Mouse (Mus musculus) kidney, postnatal 0 days (tissue): ENCODE data around the gene Olfr745. TPM values are rescaled to one million over a fixed set of nuclear protein-coding genes. Genes with fewer than 3 reads are reported as not detected.

Experiments used
- ATAC-seq: fragments of 200-750 bp; cut with Nextera tagmentation; replicated peaks from 2 replicates; pipeline ENCODE4 v1.8.0; 2017; ENCODE audit warnings: low read depth, moderate number of reproducible peaks, moderate TSS enrichment, moderate library complexity; ENCODE audit not compliant: low FRiP score
- DNase-seq: peaks from one replicate; pipeline ENCODE4 v3.0.0-alpha.2; 2016; ENCODE audit warnings: low spot score
- H3K27ac ChIP-seq: fragments of 300-500 bp; sonication (generic); 2 replicates; pipeline ENCODE4 v1.5.1; 2014; ENCODE audit warnings: mild to moderate bottlenecking
- H3K27me3 ChIP-seq: fragments of 300-500 bp; sonication (generic); 2 replicates; pipeline ENCODE4 v1.6.1; 2014; ENCODE audit warnings: low read length, mixed read lengths; ENCODE audit not compliant: insufficient read depth
- H3K36me3 ChIP-seq: fragments of 300-500 bp; sonication (generic); 2 replicates; pipeline ENCODE4 v1.6.1; 2014; ENCODE audit warnings: low read length, mixed read lengths; ENCODE audit not compliant: insufficient read depth
- H3K4me1 ChIP-seq: fragments of 300-500 bp; sonication (generic); replicated peaks from 2 replicates; pipeline ENCODE4 v1.6.1; 2014; ENCODE audit warnings: antibody characterized with exemption, low read length, mixed read lengths; ENCODE audit not compliant: insufficient read depth
- H3K4me2 ChIP-seq: fragments of 300-500 bp; sonication (generic); 2 replicates; pipeline ENCODE4 v1.6.1; 2014; ENCODE audit warnings: mild to moderate bottlenecking, low read length, moderate library complexity, mixed read lengths
- H3K4me3 ChIP-seq: fragments of 300-500 bp; sonication (generic); replicated peaks from 2 replicates; pipeline ENCODE4 v1.5.1; 2014; ENCODE audit warnings: low read depth, low read length
- H3K9ac ChIP-seq: fragments of 300-500 bp; sonication (generic); 2 replicates; pipeline ENCODE4 v1.6.1; 2014; ENCODE audit warnings: low read depth, low read length
- H3K9me3 ChIP-seq: fragments of 300-500 bp; sonication (generic); replicated peaks from 2 replicates; pipeline ENCODE4 v1.6.1; 2016; ENCODE audit warnings: low read length, inconsistent platforms, mixed read lengths
- CTCF ChIP-seq: IDR thresholded peaks from 2 replicates; pipeline ENCODE4 v1.5.1; 2016; ENCODE audit warnings: antibody characterized with exemption, low read depth, mild to moderate bottlenecking, moderate library complexity
- WGBS: fragments of 180-500 bp; shearing (Covaris S2); extraction: QIAGEN DNeasy Blood & Tissue Kit; methylation state at CpG from one replicate; pipeline ENCODE4 v1.1.7; 2014; 5-methylcytosine and 5-hydroxymethylcytosine counted together
- polyA plus RNA-seq: library from polyadenylated mRNA; unstranded; fragments of >200 nt; fragmentation: Nextera tagmentation; extraction: Ambion mirVana; gene quantifications from 2 replicates; pipeline ENCODE4 v1.2.1, GENCODE M21; 2015

Olfr745 gene
- polyA plus RNA-seq, result not detected in 2 replicates

- Histone ChIP-seq H3K36me3 (no peaks in the 10 kb centered on the region), H3K4me2 (no peak within 1 kb of the TSS), H3K9ac (no peak within 1 kb of the TSS), H3K27me3 (no peaks in the 10 kb centered on the region), H3K4me1 (no peaks in the 10 kb centered on the region), H3K27ac (no peak within 1 kb of the TSS), H3K4me3 (no peak within 1 kb of the TSS), H3K9me3 (no peaks in the 10 kb centered on the region)
- ATAC-seq (no peak), DNase-seq (no peak)
- WGBS, result 81% methylated on average over 2 of the region's 2 CpGs
- no peak for TF ChIP-seq CTCF
These were observed at the start of gene Olfr745 for GRCm38 (mm10) chr14:50639088-50639487. TSS of gene Olfr745 (plus strand) at chr14:50639388.

- ATAC-seq, result no peak
- no peak for TF ChIP-seq CTCF
- Histone ChIP-seq H3K27ac (no peak within 1 kb of the TSS), H3K27me3 (no peaks in the 10 kb centered on the region), H3K4me1 (no peaks in the 10 kb centered on the region), H3K4me3 (no peak within 1 kb of the TSS), H3K36me3 (no peaks in the 10 kb centered on the region), H3K9me3 (no peaks in the 10 kb centered on the region; the same call in 1 of the 2 replicates), H3K9ac (no peak within 1 kb of the TSS), H3K4me2 (no peak within 1 kb of the TSS)
- WGBS, result 89% methylated on average over 2 of the region's 2 CpGs
- DNase-seq, result no peak
These were observed 24.6 kb upstream of the Olfr745 start, which contains the start of gene Olfr744 for GRCm38 (mm10) chr14:50614579-50614978. TSS of gene Olfr744 (plus strand) at chr14:50614879.

- no peak within 1 kb of the TSS for H3K27ac ChIP-seq
- no peaks in the 10 kb centered on the region for H3K4me1 ChIP-seq
- H3K4me3 ChIP-seq, result no peak within 1 kb of the TSS
- H3K36me3 ChIP-seq, result no peaks in the 10 kb centered on the region
- no peak for TF ChIP-seq CTCF
- H3K27me3 ChIP-seq, result no peaks in the 10 kb centered on the region
- no peak for DNase-seq
- no peak for ATAC-seq
- H3K9ac ChIP-seq, result no peak within 1 kb of the TSS
- H3K4me2 ChIP-seq, result no peak within 1 kb of the TSS
- no peaks in the 10 kb centered on the region for H3K9me3 ChIP-seq
These were observed 7.6 kb downstream of the Olfr745 start, which contains the start of gene Olfr746 for GRCm38 (mm10) chr14:50646783-50647182. TSS of gene Olfr746 (plus strand) at chr14:50647083.

- no peak for TF ChIP-seq CTCF
- H3K9ac ChIP-seq, result no peak within 1 kb of the TSS
- H3K27ac ChIP-seq, result no peak within 1 kb of the TSS
- H3K4me2 ChIP-seq, result no peak within 1 kb of the TSS
- ATAC-seq (no peak), DNase-seq (no peak)
- no peaks in the 10 kb centered on the region for H3K9me3 ChIP-seq
- H3K4me1 ChIP-seq, result no peaks in the 10 kb centered on the region
- no peaks in the 10 kb centered on the region for H3K27me3 ChIP-seq
- 88% methylated on average over 3 of the region's 3 CpGs for WGBS
- H3K36me3 ChIP-seq, result no peaks in the 10 kb centered on the region
- H3K4me3 ChIP-seq, result no peak within 1 kb of the TSS
These were observed 53.9 kb downstream of the Olfr745 start, which contains the start of gene Olfr747 for GRCm38 (mm10) chr14:50693106-50693505. TSS of gene Olfr747 (minus strand) at chr14:50693206.

Other genes with a start within 250 kb of the Olfr745 start
- gene Olfr738, start 231.8 kb upstream of the Olfr745 start, polyA plus RNA-seq, result not detected in 2 replicates
- not detected in 2 replicates for gene Olfr739, start 220.8 kb upstream of the Olfr745 start, polyA plus RNA-seq
- not detected in 2 replicates for gene Olfr740, start 193.8 kb upstream of the Olfr745 start, polyA plus RNA-seq
- not detected in 2 replicates for gene Olfr741, start 166.7 kb upstream of the Olfr745 start, polyA plus RNA-seq
- gene Olfr742, start 135.8 kb upstream of the Olfr745 start, polyA plus RNA-seq, result not detected in 2 replicates
- gene Olfr743, start 117.5 kb upstream of the Olfr745 start, polyA plus RNA-seq, result not detected in 2 replicates
- not detected in 2 replicates for gene Olfr744, start 24.5 kb upstream of the Olfr745 start, polyA plus RNA-seq
- gene Olfr746, start 7.7 kb downstream of the Olfr745 start, polyA plus RNA-seq, result not detected in 2 replicates
- not detected in 2 replicates for gene Olfr747, start 53.8 kb downstream of the Olfr745 start, polyA plus RNA-seq
- gene Olfr748, start 68.0 kb downstream of the Olfr745 start, polyA plus RNA-seq, result not detected in 2 replicates
- not detected in 2 replicates for gene Olfr749, start 105.7 kb downstream of the Olfr745 start, polyA plus RNA-seq
- 58.4 and 65.4 TPM in 2 replicates for gene Ttc5, start 146.1 kb downstream of the Olfr745 start, polyA plus RNA-seq
- not detected in 2 replicates for gene Ccnb1ip1, start 168.3 kb downstream of the Olfr745 start, polyA plus RNA-seq
- gene Parp2, start 168.5 kb downstream of the Olfr745 start, polyA plus RNA-seq, result 49.0 and 50.3 TPM in 2 replicates
- gene Tep1, start 231.2 kb downstream of the Olfr745 start, polyA plus RNA-seq, result 8.4 and 10.9 TPM in 2 replicates